Mouse (Mus musculus) embryonic facial prominence, embryonic 15.5 days (tissue): ENCODE measurements around the gene Ptgfrn. TPM values are rescaled to one million over a fixed set of nuclear protein-coding genes. Genes with fewer than 3 reads are reported as not detected.

Experiments
- ATAC-seq: fragments of 200-750 bp; cut with Nextera tagmentation; 2 replicates; pipeline ENCODE4 v1.8.0; 2017; ENCODE audit warnings: low read depth, moderate TSS enrichment; ENCODE audit not compliant: insufficient number of reproducible peaks, low FRiP score, low TSS enrichment
- H3K27ac ChIP-seq: fragments of 300-500 bp; sonication (generic); replicated peaks from 2 replicates; pipeline ENCODE4 v1.5.1; 2015; ENCODE audit warnings: mild to moderate bottlenecking, inconsistent platforms
- H3K27me3 ChIP-seq: fragments of 300-500 bp; sonication (generic); 2 replicates; pipeline ENCODE4 v1.6.1; 2015; ENCODE audit warnings: inconsistent platforms
- H3K36me3 ChIP-seq: fragments of 300-500 bp; sonication (generic); 2 replicates; pipeline ENCODE4 v1.6.1; 2015; ENCODE audit warnings: mild to moderate bottlenecking, inconsistent platforms
- H3K4me1 ChIP-seq: fragments of 300-500 bp; sonication (generic); 2 replicates; pipeline ENCODE4 v1.6.1; 2015; ENCODE audit warnings: inconsistent platforms
- H3K4me2 ChIP-seq: fragments of 300-500 bp; sonication (generic); replicated peaks from 2 replicates; pipeline ENCODE4 v1.6.1; 2015; ENCODE audit warnings: mild to moderate bottlenecking, inconsistent platforms
- H3K4me3 ChIP-seq: fragments of 300-500 bp; sonication (generic); replicated peaks from 2 replicates; pipeline ENCODE4 v1.5.1; 2015; ENCODE audit warnings: mild to moderate bottlenecking, inconsistent platforms
- H3K9ac ChIP-seq: fragments of 300-500 bp; sonication (generic); 2 replicates; pipeline ENCODE4 v1.6.1; 2015; ENCODE audit warnings: inconsistent platforms
- H3K9me3 ChIP-seq: fragments of 300-500 bp; sonication (generic); replicated peaks from 2 replicates; pipeline ENCODE4 v1.6.1; 2016; ENCODE audit warnings: inconsistent platforms
- WGBS: fragments of 180-500 bp; shearing (Covaris S2); methylation state at CpG from one replicate; pipeline ENCODE4 v1.1.7; 2015; 5-methylcytosine and 5-hydroxymethylcytosine counted together
- polyA plus RNA-seq: library from polyadenylated mRNA; unstranded; fragments of >200 nt; fragmentation: Nextera tagmentation; extraction: Ambion mirVana; gene quantifications from 2 replicates; pipeline ENCODE4 v1.2.1, GENCODE M21; 2015

Ptgfrn gene
- polyA plus RNA-seq: 7.4 and 9.8 TPM in 2 replicates

DNA sequence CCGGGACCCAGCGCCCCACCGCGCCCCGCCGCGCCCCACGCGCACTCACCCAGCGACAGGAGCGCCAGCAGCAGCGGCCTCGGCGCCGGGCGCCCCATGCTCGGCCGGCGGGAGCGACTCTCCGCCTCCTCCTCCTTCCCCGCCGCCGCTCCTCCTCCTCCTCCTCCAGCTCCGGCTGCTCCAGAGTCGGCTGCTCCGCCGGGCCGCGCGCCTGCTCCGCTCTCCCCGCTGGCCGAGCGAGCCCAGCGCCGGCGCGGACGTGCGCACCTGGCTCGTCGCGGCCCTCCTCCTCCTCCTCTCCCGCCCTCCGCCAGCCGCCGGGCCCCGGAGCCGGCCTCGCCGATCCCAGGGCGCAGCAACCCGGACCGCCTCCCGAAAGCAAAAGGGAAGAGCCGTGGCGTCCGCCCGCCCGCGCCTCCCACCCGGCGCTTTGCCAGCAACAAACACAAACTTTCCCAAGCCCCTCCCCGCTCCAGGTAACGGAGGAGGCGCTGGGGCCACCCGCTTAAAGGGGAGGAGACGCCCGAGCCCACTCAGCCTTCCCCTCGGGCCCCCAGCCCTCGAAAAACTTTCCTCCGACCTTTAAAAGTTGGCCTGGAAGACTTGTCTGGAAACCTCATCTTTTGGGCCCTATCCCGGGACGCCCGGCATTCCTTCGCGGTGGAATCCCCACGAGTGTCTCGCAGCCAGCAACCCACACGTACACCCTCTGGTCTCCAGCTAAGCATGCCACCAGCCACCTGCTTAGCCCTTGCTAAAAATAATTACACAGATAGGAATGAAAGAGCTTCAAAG is at the start of gene Ptgfrn:
TSS of gene Ptgfrn (minus strand) at position 236 of the 795 bp plus-strand sequence.
- WGBS: under 1% methylated on average over 60 of the region's 81 CpGs

DNA sequence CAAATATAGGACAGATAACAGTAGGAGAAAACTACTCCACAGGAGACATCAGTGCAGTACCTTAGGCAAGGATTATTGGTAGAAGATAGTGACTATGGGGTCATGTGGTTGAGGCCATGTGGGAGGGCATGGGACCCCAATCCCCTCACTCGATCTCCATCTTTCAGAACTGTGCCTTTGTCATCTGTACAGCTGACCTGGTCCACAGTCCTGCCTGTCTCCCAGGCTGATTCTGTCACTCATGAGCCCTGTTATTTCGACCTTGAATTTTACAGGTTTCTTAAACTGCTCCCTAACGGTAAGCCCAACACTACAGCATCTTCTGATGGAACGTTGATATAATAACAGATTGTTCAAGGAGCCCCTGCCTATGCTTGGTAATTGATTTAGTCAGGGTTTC is 49.6 kb upstream of the Ptgfrn start:
- H3K27me3 ChIP-seq: no peaks in the 10 kb centered on the region
- H3K9ac ChIP-seq: no peak overlapping the region
- H3K36me3 ChIP-seq: no peaks in the 10 kb centered on the region
- no peak overlapping the region for H3K4me2 ChIP-seq
- H3K27ac ChIP-seq: no peak overlapping the region
- no peak overlapping the region for H3K4me3 ChIP-seq
- H3K9me3 ChIP-seq: no peaks in the 10 kb centered on the region
- WGBS: 70% methylated on average over 4 of the region's 4 CpGs
- H3K4me1 ChIP-seq: peaks cover 40% of the 10 kb centered on the region
- ATAC-seq: no peak

More for the DNA sequence above, at the start of gene Ptgfrn:
- peak within 1 kb of the TSS; percentile 84 for H3K4me3 ChIP-seq
- peak within 1 kb of the TSS; percentile 88 for H3K9ac ChIP-seq
- peak within 1 kb of the TSS; percentile 79 for H3K4me2 ChIP-seq
- no peaks in the 10 kb centered on the region for H3K36me3 ChIP-seq
- peak; percentile 68 for ATAC-seq
- peak within 1 kb of the TSS; percentile 93 for H3K27ac ChIP-seq
- H3K4me1 ChIP-seq: peaks cover 57% of the 10 kb centered on the region
- no peaks in the 10 kb centered on the region for H3K9me3 ChIP-seq
- no peaks in the 10 kb centered on the region for H3K27me3 ChIP-seq

DNA sequence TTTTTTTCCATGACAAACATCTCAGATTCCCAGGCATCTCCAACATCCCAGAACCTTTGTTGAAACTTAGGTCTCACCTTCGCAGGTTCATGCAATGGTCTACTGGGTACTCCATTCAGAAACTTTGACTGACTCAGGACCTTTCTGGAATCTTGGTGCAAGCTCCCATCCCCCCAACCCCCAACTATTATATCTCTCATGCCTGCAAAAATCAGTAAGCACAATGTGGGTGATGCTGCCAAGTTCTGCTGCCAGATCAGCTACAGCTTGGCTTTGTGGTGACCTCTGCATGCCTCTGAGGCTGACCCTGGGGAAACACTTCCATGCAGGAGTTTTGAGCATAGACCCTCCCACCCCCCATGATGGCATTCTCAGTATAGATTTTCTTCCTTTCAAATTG is 44.0 kb upstream of the Ptgfrn start:
- Histone ChIP-seq H3K27me3 (no peaks in the 10 kb centered on the region), H3K27ac (no peak overlapping the region), H3K36me3 (no peaks in the 10 kb centered on the region), H3K9ac (no peak overlapping the region), H3K9me3 (no peaks in the 10 kb centered on the region), H3K4me1 (no peaks in the 10 kb centered on the region), H3K4me3 (no peak overlapping the region), H3K4me2 (no peak overlapping the region)
- WGBS: 91% methylated on average over 1 of the region's 1 CpGs
- ATAC-seq: no peak

DNA sequence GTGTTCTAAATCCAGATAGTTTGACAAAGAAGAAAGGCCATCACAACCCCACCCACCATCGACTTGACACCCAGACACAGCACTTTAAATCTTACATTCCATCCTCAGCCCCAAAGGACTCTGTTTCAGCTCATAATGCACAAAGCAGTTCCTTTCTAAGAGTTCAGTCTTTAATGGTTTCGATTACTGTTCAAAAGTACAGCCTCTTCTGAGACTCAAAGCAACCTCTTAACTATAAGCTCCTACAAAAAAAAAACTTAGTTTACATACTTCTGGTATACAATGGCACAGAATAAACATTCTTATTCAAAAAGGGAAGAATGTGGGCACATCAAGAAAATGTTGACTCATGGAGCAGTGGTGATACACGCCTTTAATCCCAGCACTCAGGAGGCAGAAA is 43.3 kb upstream of the Ptgfrn start:
- no peak overlapping the region for H3K4me3 ChIP-seq
- H3K4me2 ChIP-seq: no peak overlapping the region
- H3K4me1 ChIP-seq: no peaks in the 10 kb centered on the region
- no peaks in the 10 kb centered on the region for H3K9me3 ChIP-seq
- H3K36me3 ChIP-seq: no peaks in the 10 kb centered on the region
- no peak overlapping the region for H3K9ac ChIP-seq
- H3K27me3 ChIP-seq: no peaks in the 10 kb centered on the region
- no peak overlapping the region for H3K27ac ChIP-seq
- no peak for ATAC-seq
- 66% methylated on average over 3 of the region's 3 CpGs for WGBS

DNA sequence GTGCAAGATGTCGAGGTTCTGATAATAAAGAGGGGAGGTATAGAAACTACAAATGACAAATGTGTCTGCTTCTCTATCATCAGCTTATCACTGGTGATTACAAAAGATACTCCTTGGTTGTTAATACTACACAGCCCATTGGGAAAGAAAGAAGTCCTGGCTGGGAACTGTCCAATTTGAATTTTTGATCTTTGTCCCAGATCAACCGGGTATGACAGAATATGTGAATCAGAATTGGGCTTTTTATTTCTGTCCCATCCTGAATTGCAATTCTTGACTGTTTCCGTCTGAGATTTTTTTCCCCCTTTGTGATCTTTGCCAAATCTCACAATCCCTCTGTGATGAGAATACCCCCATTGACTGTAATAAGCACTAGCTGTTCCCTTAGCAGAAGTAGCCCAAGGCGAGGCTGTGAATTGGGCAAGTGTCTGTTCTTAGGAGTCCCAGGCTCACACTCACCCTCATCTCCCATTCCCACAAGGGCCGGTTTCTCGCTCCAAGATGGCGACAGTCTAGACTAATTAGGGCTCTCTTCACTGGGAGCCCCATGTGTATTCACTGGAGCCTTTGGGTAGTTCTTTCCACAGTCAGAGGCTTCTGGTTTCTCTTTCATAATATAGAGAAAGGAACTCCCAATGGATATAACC is 36.2 kb upstream of the Ptgfrn start:
- Histone ChIP-seq H3K4me3 (no peak overlapping the region), H3K36me3 (no peaks in the 10 kb centered on the region), H3K9ac (no peak overlapping the region), H3K4me2 (no peak overlapping the region), H3K9me3 (no peaks in the 10 kb centered on the region), H3K27me3 (no peaks in the 10 kb centered on the region), H3K27ac (no peak overlapping the region), H3K4me1 (peaks cover 25% of the 10 kb centered on the region)
- no peak for ATAC-seq
- WGBS: 60% methylated on average over 7 of the region's 7 CpGs

DNA sequence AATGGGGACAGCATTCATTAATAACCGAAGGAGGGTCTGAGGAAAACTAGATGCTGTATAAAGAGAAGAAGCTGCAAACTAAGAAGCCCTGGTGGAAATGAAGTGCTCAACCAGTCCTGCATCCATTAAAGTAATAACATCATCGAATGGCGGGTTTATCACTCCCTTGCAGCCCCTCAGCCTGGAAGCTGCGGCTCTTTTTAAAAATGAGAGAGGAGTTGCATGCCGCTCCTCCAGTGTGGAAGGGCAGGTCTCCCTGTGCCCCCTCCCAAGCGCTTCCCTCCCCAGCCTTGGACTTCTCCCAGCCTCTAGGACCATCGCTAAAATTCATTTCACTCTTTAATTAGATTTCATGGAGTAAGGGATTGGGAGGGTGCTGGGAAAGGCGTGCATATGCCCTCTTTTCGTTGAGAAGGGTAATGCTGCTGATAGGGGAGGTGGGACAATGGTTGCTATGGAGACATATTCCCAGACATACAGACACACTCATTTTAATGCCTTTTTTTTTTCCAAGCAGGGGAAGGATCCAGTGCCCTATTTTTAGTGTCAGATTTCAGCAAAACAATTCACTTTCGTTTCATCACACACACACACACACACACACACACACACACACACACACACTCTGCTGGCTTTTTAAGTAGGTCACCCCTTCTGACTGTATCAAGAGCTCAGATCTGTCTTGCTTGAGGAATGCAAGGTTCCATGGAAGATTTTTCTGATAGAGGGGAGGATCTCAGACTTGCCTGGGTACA is 35.4 kb upstream of the Ptgfrn start:
- Histone ChIP-seq H3K9me3 (no peaks in the 10 kb centered on the region), H3K27me3 (no peaks in the 10 kb centered on the region), H3K4me3 (no peak overlapping the region), H3K36me3 (no peaks in the 10 kb centered on the region), H3K9ac (no peak overlapping the region), H3K4me1 (peaks cover 25% of the 10 kb centered on the region), H3K27ac (no peak overlapping the region), H3K4me2 (peak overlapping the region; percentile 31)
- no peak for ATAC-seq
- WGBS: 37% methylated on average over 10 of the region's 10 CpGs

DNA sequence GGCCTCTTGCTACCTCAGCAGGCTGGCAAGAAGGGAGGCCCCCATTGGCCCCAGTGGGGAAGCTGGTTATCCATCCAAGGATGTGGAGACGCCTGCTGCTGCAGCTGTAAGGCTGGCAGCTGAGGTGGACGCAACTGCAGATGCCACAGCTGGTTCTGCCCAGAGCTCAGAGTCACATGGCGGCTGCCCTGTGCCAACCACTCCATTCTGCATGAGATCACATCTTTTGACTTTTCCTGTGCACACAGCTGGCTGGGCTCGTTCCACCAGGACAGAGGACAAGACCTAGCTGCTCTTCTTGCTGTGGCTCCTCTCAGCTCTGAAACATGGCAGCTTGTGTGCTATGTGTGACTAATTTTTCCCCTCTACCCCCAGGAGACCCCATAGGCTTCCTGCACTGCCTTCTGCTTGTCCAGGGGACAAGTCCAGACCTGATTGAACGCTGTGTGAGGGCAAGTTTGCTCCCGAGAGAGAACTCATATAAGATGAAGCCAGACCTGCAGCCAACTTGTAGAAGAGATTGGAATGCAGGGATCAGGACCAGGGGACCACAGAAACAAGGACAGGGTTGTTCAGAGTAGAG is 34.4 kb upstream of the Ptgfrn start:
- 45% methylated on average over 6 of the region's 6 CpGs for WGBS

DNA sequence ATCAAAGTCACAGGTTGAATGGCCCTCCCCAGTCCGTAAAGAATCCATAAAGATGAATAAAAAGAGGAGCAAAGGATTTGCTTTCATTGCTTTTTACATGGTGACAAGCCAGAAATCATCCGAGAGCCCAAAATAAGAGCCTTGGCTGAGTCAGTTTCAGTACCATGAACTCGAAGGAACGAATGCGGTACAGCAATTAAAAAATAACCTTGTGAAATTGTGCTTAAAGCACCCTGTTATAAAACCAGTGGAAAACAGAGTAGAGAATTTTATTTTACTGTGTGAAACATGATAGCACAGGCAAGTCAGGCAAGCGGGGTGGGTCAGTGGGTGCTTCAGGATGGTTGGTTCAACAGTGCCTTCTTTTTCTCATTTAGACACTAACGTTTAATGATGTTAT is 33.4 kb upstream of the Ptgfrn start:
- ATAC-seq: no peak
- WGBS: 72% methylated on average over 7 of the region's 7 CpGs
- no peaks in the 10 kb centered on the region for H3K27me3 ChIP-seq
- H3K9ac ChIP-seq: no peak overlapping the region
- no peak overlapping the region for H3K4me2 ChIP-seq
- no peak overlapping the region for H3K4me3 ChIP-seq
- no peaks in the 10 kb centered on the region for H3K36me3 ChIP-seq
- H3K9me3 ChIP-seq: no peaks in the 10 kb centered on the region
- H3K27ac ChIP-seq: no peak overlapping the region
- H3K4me1 ChIP-seq: peaks cover 25% of the 10 kb centered on the region

More for the DNA sequence above, 34.4 kb upstream of the Ptgfrn start:
- Histone ChIP-seq H3K36me3 (no peaks in the 10 kb centered on the region), H3K4me1 (peaks cover 25% of the 10 kb centered on the region), H3K4me2 (no peak overlapping the region), H3K9ac (no peak overlapping the region), H3K9me3 (no peaks in the 10 kb centered on the region), H3K27ac (no peak overlapping the region), H3K4me3 (no peak overlapping the region), H3K27me3 (no peaks in the 10 kb centered on the region)
- ATAC-seq: no peak; the same call in 1 of the 2 replicates

DNA sequence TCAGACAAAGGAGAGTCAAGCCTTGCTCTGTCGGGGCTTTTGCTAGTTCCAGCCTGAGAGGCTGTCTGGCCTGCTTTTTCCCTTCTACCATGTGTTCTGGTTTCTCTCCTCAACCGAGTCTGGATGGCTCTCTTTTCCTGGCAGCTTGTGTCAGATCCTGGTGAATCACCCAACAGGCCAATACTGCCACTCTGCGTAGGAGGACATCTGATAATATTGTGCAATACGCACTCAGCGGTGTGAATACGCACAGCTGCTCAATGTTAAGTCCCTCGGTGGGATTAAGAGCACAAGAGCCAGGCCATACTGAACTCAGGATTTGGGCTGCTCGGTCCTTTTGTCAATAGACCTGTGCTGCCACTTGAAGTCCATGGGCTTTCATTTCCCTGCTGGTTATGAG is 31.8 kb upstream of the Ptgfrn start:
- H3K4me1 ChIP-seq: peaks cover 25% of the 10 kb centered on the region
- H3K36me3 ChIP-seq: no peaks in the 10 kb centered on the region
- H3K9ac ChIP-seq: no peak overlapping the region
- no peaks in the 10 kb centered on the region for H3K27me3 ChIP-seq
- 80% methylated on average over 8 of the region's 8 CpGs for WGBS
- H3K4me3 ChIP-seq: no peak overlapping the region
- no peak overlapping the region for H3K4me2 ChIP-seq
- no peak overlapping the region for H3K27ac ChIP-seq
- no peak for ATAC-seq
- no peaks in the 10 kb centered on the region for H3K9me3 ChIP-seq

DNA sequence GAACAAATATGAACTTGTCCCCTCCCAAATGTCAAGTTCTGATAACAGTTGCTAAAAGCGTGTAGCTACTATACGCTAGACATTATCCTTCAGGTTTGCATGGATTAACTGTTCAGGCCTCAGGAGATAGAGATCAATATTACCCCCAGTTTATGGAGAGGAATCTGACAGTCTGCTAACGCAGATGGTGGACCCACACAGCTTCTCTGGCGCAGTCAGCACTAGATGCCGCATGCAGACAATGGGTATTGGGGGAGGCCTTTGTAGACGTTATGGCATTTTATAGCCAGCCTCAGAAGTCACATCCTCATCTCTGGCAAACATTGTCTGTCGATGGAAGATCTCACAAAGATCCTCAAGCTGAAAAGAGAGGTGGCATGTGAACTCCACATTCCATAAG is 29.9 kb upstream of the Ptgfrn start:
- Histone ChIP-seq H3K9ac (no peak overlapping the region), H3K4me2 (no peak overlapping the region), H3K9me3 (no peaks in the 10 kb centered on the region), H3K4me3 (no peak overlapping the region), H3K27ac (no peak overlapping the region), H3K36me3 (no peaks in the 10 kb centered on the region), H3K4me1 (peaks cover 15% of the 10 kb centered on the region), H3K27me3 (no peaks in the 10 kb centered on the region)
- 86% methylated on average over 7 of the region's 7 CpGs for WGBS
- no peak for ATAC-seq

DNA sequence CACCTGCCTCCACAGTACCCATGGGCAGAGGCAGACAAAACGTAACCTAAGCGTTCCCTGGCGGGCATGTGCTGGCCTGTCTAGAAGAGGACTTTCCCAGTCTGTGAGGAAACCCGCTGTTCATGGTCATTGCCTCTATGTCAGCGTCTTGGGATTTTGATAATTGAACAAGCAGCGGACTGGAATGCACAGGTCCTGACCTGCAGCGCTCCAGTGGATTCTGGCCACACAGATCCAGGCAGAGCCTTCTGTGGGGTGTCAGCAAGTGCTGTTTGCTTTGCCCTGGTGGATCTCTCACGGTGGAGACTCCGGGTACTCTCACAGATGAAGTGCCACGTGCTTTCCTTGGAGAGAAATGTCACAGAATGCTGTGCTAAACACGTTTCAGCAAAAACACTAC is 26.4 kb upstream of the Ptgfrn start:
- WGBS: 22% methylated on average over 11 of the region's 11 CpGs
- H3K36me3 ChIP-seq: no peaks in the 10 kb centered on the region
- no peak overlapping the region for H3K4me2 ChIP-seq
- H3K27me3 ChIP-seq: no peaks in the 10 kb centered on the region
- peaks cover 6% of the 10 kb centered on the region; the same call in 1 of the 2 replicates for H3K4me1 ChIP-seq
- no peak overlapping the region for H3K9ac ChIP-seq
- no peak overlapping the region for H3K27ac ChIP-seq
- H3K4me3 ChIP-seq: no peak overlapping the region
- ATAC-seq: no peak; the same call in 1 of the 2 replicates
- no peaks in the 10 kb centered on the region for H3K9me3 ChIP-seq
